ENCODE assay signal across 8 mouse cellular contexts in genomic region chr8:69921141-69921540, GRCm38 (mm10). TPM values are rescaled to one million over a fixed set of nuclear protein-coding genes. Genes with fewer than 3 reads are reported as not detected.
A peak's percentile ranks its signal among the peaks of the same experiment; 100 is the strongest.
DNase-seq lines count a peak whose midpoint lies in the region; ATAC-seq and TF ChIP-seq lines count a peak whose summit lies in the region.

No protein-coding gene starts in this region.

- no peaks in the 10 kb centered on the region for H3K27me3 ChIP-seq in kidney, adult 2 months (replicated peaks; ENCODE audit: control insufficient read depth, insufficient read depth, low read length)
- H3K27me3 ChIP-seq in embryonic facial prominence, embryonic 14.5 days (replicated peaks; ENCODE audit: control insufficient read depth, insufficient read depth, low read length) = no peaks in the 10 kb centered on the region
- H3K27me3 ChIP-seq in kidney, postnatal 0 days (ENCODE audit: insufficient read depth, low read length) = no peaks in the 10 kb centered on the region
- no peaks in the 10 kb centered on the region for H3K27me3 ChIP-seq in neural tube, embryonic 13.5 days

- TF ChIP-seq CTCF in kidney, adult 2 months (conservative IDR thresholded peaks at IDR 0.05; ENCODE audit: insufficient read depth, insufficient read length, low read depth, low read length) = no peak
- TF ChIP-seq CTCF in kidney, postnatal 0 days (IDR thresholded peaks at IDR 0.05; ENCODE audit: low read depth) = no peak

- no peaks in the 10 kb centered on the region for H3K9me3 ChIP-seq in embryonic facial prominence, embryonic 14.5 days (ENCODE audit: control insufficient read depth, low read length)
- H3K9me3 ChIP-seq in kidney, postnatal 0 days (replicated peaks; ENCODE audit: low read length) = no peaks in the 10 kb centered on the region
- no peaks in the 10 kb centered on the region for H3K9me3 ChIP-seq in neural tube, embryonic 13.5 days

- no peak for ATAC-seq in embryonic facial prominence, embryonic 14.5 days (ENCODE audit: low read depth)
- no peak for ATAC-seq in kidney, postnatal 0 days (replicated peaks; ENCODE audit: low FRiP score, low read depth)
- no peak for ATAC-seq in neural tube, embryonic 13.5 days (ENCODE audit: low read depth)
- ATAC-seq in inflammation-experienced regulatory T-cells, adult 6 months = no peak

- no peak overlapping the region for H3K4me3 ChIP-seq in kidney, adult 2 months (ENCODE audit: insufficient read depth, low read depth, low read length)
- no peak overlapping the region for H3K4me3 ChIP-seq in embryonic facial prominence, embryonic 14.5 days (ENCODE audit: low read depth, low read length)
- no peak overlapping the region for H3K4me3 ChIP-seq in kidney, postnatal 0 days (replicated peaks; ENCODE audit: low read depth, low read length)
- H3K4me3 ChIP-seq in neural tube, embryonic 13.5 days = no peak overlapping the region

- WGBS in kidney, adult 2 months = 70% methylated on average over 2 of the region's 2 CpGs
- WGBS in embryonic facial prominence, embryonic 14.5 days = 78% methylated on average over 2 of the region's 2 CpGs
- 80% methylated on average over 2 of the region's 2 CpGs for WGBS in kidney, postnatal 0 days
- 84% methylated on average over 2 of the region's 2 CpGs for WGBS in neural tube, embryonic 13.5 days

- H3K9ac ChIP-seq in embryonic facial prominence, embryonic 14.5 days (ENCODE audit: low read depth, low read length) = no peak overlapping the region
- no peak overlapping the region for H3K9ac ChIP-seq in kidney, postnatal 0 days (ENCODE audit: low read depth, low read length)
- peak overlapping the region; percentile 55; the same call in 1 of the 2 replicates for H3K9ac ChIP-seq in neural tube, embryonic 13.5 days

- peak; percentile 78 for DNase-seq in kidney, adult 2 months
- no peak for DNase-seq in kidney, postnatal 10 days
- DNase-seq in embryonic facial prominence, embryonic 14.5 days (ENCODE audit: low spot score) = no peak
- DNase-seq in kidney, postnatal 0 days (ENCODE audit: low spot score) = no peak
- no peak for DNase-seq in spleen, postnatal 36 days (ENCODE audit: low spot score in 2 of 2)
- no peak for DNase-seq in embryo, embryonic 9.5 days (ENCODE audit: extremely low spot score)

- H3K27ac ChIP-seq in kidney, adult 2 months (ENCODE audit: insufficient read depth, low read depth, low read length) = peak overlapping the region; percentile 6; the same call in 1 of the 2 replicates
- peak overlapping the region; percentile 61 for H3K27ac ChIP-seq in embryonic facial prominence, embryonic 14.5 days (replicated peaks; ENCODE audit: low read depth, low read length)
- H3K27ac ChIP-seq in kidney, postnatal 0 days = 0 out of 2 replicates have a peak overlapping the region, but pooled peaks have one; percentile 73
- H3K27ac ChIP-seq in neural tube, embryonic 13.5 days (replicated peaks) = peak overlapping the region; percentile 78

- H3K36me3 ChIP-seq in kidney, adult 2 months (ENCODE audit: control insufficient read depth, insufficient read depth, low read length) = peaks cover 2% of the 10 kb centered on the region; the same call in 1 of the 2 replicates
- H3K36me3 ChIP-seq in embryonic facial prominence, embryonic 14.5 days (ENCODE audit: control insufficient read depth, insufficient read depth, low read length) = peaks cover 17% of the 10 kb centered on the region
- H3K36me3 ChIP-seq in kidney, postnatal 0 days (ENCODE audit: insufficient read depth, low read length) = peaks cover 17% of the 10 kb centered on the region
- peaks cover 17% of the 10 kb centered on the region for H3K36me3 ChIP-seq in neural tube, embryonic 13.5 days

- no peak for TF ChIP-seq POLR2A in kidney, adult 2 months (IDR thresholded peaks at IDR 0.05; ENCODE audit: low read depth, low read length)

- no peak overlapping the region for H3K4me2 ChIP-seq in embryonic facial prominence, embryonic 14.5 days (ENCODE audit: low read depth, low read length)
- no peak overlapping the region for H3K4me2 ChIP-seq in kidney, postnatal 0 days (ENCODE audit: low read length)
- no peak overlapping the region for H3K4me2 ChIP-seq in neural tube, embryonic 13.5 days

- peaks cover 16% of the 10 kb centered on the region for H3K4me1 ChIP-seq in kidney, adult 2 months (ENCODE audit: control insufficient read depth, insufficient read depth, low read length)
- peaks cover 13% of the 10 kb centered on the region for H3K4me1 ChIP-seq in embryonic facial prominence, embryonic 14.5 days (ENCODE audit: control insufficient read depth, insufficient read depth, low read length)
- peaks cover 12% of the 10 kb centered on the region; the same call in 1 of the 2 replicates for H3K4me1 ChIP-seq in kidney, postnatal 0 days (replicated peaks; ENCODE audit: insufficient read depth, low read length)
- peaks cover 22% of the 10 kb centered on the region for H3K4me1 ChIP-seq in neural tube, embryonic 13.5 days (replicated peaks)

RNA-seq across cellular contexts. Expression of gene Yjefn3, which starts 18.6 kb away (rescaled TPM):
- 3.9 and 5.6 TPM in 2 replicates for polyA plus RNA-seq in kidney, adult 2 months (2012; rRNA removed)
- polyA plus RNA-seq in embryonic facial prominence, embryonic 14.5 days (2014; fragmentation: Nextera tagmentation; extraction: Ambion mirVana) = 3.6 and 3.8 TPM in 2 replicates
- polyA plus RNA-seq in kidney, postnatal 0 days (2015; fragmentation: Nextera tagmentation; extraction: Ambion mirVana) = 4.8 and 5.2 TPM in 2 replicates
- polyA plus RNA-seq in neural tube, embryonic 13.5 days (2015; fragmentation: Nextera tagmentation; extraction: Ambion mirVana) = 10.0 and 12.1 TPM in 2 replicates
- polyA plus RNA-seq in inflammation-experienced regulatory T-cells, adult 6 months (2017; shearing (Covaris generic)) = 1 to 10 TPM in 1 of 3 experiments, under 1 TPM in 1, not detected in 1; 0.56 to 1.1 TPM

RNA-seq across cellular contexts. Expression of gene Ndufa13, which starts 18.8 kb away (rescaled TPM):
- 283 and 372 TPM in 2 replicates for polyA plus RNA-seq in kidney, adult 2 months (2012; rRNA removed)
- 185 and 201 TPM in 2 replicates for polyA plus RNA-seq in embryonic facial prominence, embryonic 14.5 days (2014; fragmentation: Nextera tagmentation; extraction: Ambion mirVana)
- polyA plus RNA-seq in kidney, postnatal 0 days (2015; fragmentation: Nextera tagmentation; extraction: Ambion mirVana) = 288 and 310 TPM in 2 replicates
- polyA plus RNA-seq in neural tube, embryonic 13.5 days (2015; fragmentation: Nextera tagmentation; extraction: Ambion mirVana) = 169 and 186 TPM in 2 replicates
- polyA plus RNA-seq in inflammation-experienced regulatory T-cells, adult 6 months (2017; shearing (Covaris generic)) = 100 to 1,000 TPM; 194 to 284 (median 245) TPM

RNA-seq across cellular contexts. Expression of gene Tssk6, which starts 19.2 kb away (rescaled TPM):
- 1.3 and 1.5 TPM in 2 replicates for polyA plus RNA-seq in kidney, adult 2 months (2012; rRNA removed)
- polyA plus RNA-seq in embryonic facial prominence, embryonic 14.5 days (2014; fragmentation: Nextera tagmentation; extraction: Ambion mirVana) = 2.5 and 3.1 TPM in 2 replicates
- polyA plus RNA-seq in kidney, postnatal 0 days (2015; fragmentation: Nextera tagmentation; extraction: Ambion mirVana) = 3.8 and 4.0 TPM in 2 replicates
- polyA plus RNA-seq in neural tube, embryonic 13.5 days (2015; fragmentation: Nextera tagmentation; extraction: Ambion mirVana) = 3.4 TPM in 2 replicates
- 1 to 10 TPM in 1 of 3 experiments, under 1 TPM in 1, not detected in 1; 0.35 to 1.2 TPM for polyA plus RNA-seq in inflammation-experienced regulatory T-cells, adult 6 months (2017; shearing (Covaris generic))

RNA-seq across cellular contexts. Expression of gene Cilp2, which starts 33.7 kb away (rescaled TPM):
- 0.11 and 0.16 TPM in 2 replicates for polyA plus RNA-seq in kidney, adult 2 months (2012; rRNA removed)
- 1.1 and 1.3 TPM in 2 replicates for polyA plus RNA-seq in embryonic facial prominence, embryonic 14.5 days (2014; fragmentation: Nextera tagmentation; extraction: Ambion mirVana)
- 0.69 and 0.75 TPM in 2 replicates for polyA plus RNA-seq in kidney, postnatal 0 days (2015; fragmentation: Nextera tagmentation; extraction: Ambion mirVana)
- 3.1 and 3.9 TPM in 2 replicates for polyA plus RNA-seq in neural tube, embryonic 13.5 days (2015; fragmentation: Nextera tagmentation; extraction: Ambion mirVana)
- not detected for polyA plus RNA-seq in inflammation-experienced regulatory T-cells, adult 6 months (2017; shearing (Covaris generic))

Comparison
In these comparisons a context has a peak if more than half of its experiments do, and no peak if none do; other contexts are left out.
1. H3K27ac ChIP-seq: peak in every context shown above with its lines; median percentile 78 in neural tube, embryonic 13.5 days; 73 in kidney, postnatal 0 days; 61 in embryonic facial prominence, embryonic 14.5 days; 6 in kidney, adult 2 months.